Mouse (Mus musculus): ENCODE data around the gene Smap2. TPM values are rescaled to one million over a fixed set of nuclear protein-coding genes. Genes with fewer than 3 reads are reported as not detected.
A peak's percentile ranks its signal among the peaks of the same experiment; 100 is the strongest.
"Not testable (repeated sequence)": the region's sequence is repeated elsewhere in the genome, so short reads cannot be mapped to it uniquely, and the experiment has no call there.

The Smap2 gene
- total RNA-seq (2021): 10 to 100 TPM; 14.5 to 15.9 TPM
- long read RNA-seq, experiment 1, transcript Smap2-201 (10 exons, 2,905 nt): major isoform, 13 of 15 reads
- long read RNA-seq, experiment 1, partial matches to known transcripts: 1 of 15 reads
- long read RNA-seq, experiment 1, other reads (novel, unspliced or antisense): 1 of 15 reads
- long read RNA-seq, experiment 2, transcript Smap2-201 (10 exons, 2,905 nt): major isoform, 12 of 20 reads
- long read RNA-seq, experiment 2, partial matches to known transcripts: 4 of 20 reads
- long read RNA-seq, experiment 2, other reads (novel, unspliced or antisense): 4 of 20 reads

DNA sequence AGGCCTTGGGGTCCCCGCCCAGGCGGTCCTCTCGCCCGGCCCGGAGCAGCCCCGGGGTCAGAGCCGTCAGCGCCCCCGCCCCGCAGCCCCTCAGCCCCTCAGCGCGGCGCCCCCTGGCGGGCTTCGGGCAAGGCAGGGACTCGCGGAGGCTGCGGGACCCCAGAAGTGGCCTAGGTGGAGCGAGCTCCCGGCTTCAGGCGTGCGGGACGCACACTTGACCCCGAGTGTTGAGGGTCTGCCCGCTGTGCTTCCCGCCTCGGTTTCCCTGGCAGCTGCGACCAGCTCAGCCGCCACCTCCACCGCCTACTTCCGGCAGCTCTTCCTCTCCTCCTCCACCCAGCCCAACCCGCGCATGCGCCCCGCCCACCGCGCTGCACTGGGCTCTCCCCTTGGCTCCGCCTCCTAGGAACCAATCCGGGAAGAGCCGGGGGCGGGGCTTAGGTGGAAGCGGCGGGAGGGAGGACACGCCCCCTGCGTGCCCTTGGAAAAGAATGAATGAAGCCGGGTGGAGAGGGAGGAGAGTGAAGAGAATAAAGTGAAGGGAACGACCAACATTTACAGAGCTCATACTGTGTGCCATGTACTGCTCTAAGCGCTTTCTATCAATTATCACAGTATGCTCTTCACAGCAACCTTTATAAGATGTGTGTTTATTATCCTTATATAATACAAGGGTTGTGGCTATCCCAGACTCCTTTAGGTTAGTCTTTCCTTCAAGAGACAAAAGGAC is at the start of gene Smap2:
TSS of gene Smap2 (minus strand) at position 320 of the 730 bp plus-strand sequence.
- peak; percentile 98 for DNase-seq

DNA sequence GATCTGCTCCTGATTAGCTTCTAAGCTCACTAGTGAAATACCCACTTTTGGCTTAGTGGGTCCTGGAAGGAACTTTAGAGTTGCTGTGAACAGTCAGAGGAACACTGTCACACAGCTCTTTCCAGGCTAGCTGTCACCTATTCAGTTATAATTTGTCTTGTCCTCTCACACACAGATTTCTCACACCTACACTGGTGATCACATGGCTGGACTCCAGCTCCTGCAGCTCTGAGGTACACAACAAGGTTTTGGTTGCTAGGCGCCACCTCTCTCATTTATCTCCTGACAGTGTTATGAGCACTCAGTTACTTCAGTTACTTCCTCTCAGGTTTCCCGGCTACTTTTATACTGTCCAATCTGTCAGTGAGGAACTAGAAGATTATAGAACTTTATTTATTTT is 48.3 kb upstream of the Smap2 start:
- DNase-seq: no peak

DNA sequence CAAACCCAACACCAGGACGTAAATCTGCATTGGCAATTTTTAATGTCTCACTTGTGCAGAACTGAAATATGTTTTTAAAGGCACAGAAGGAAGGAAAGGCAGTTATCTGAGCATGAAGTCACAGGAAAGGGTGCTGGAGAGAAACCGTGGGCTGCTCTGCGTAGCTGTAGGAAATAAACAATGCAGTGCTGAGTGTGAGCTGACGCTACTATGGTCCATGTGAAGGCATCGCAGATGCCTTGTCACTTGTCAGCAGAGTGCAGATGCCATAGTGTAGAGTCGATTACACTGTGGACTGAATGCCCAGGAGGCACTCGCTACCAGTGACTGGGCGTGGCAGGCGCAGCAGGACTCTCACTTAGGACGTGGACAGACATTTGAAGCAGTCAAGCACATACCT is 42.2 kb upstream of the Smap2 start:
- not testable (repeated sequence) for DNase-seq

DNA sequence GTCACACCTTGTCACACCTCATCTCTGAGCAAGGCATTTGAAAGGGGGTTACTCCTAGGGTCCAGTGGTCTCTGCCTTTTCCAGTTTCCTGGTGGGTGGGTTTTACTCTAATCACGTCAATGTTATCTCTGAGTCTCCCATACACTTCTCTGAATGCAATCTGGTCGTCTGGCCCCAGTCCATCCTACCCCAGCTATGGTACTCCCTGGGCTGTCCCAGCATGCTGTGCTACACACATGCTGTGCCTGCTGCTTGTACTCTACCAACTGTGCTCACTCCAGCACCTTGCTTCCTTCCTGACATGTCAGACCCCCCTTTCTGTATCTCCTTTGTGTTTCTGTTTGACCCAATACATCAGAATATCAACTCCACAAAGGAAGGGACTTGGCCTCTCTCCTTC is 40.0 kb upstream of the Smap2 start:
- DNase-seq: no peak

DNA sequence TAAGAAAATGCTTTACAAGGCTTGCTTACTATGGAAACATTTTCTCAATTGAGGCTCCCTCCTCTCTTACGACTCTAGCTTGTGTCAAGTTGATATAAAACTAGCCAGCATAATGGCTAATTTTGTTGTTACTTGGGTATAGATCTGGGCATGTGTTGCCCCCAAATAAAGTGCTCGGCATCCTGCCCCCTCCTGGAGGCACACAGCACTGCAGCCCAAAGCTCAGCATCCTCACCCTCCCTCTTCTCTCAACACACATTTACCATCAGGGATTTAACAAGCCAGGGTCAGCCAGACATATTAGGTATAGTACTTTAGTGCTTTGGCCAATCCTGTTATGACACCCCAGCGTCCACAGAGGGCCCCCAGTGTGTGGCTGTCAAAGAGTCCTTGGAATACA is 39.3 kb upstream of the Smap2 start:
- DNase-seq: no peak

DNA sequence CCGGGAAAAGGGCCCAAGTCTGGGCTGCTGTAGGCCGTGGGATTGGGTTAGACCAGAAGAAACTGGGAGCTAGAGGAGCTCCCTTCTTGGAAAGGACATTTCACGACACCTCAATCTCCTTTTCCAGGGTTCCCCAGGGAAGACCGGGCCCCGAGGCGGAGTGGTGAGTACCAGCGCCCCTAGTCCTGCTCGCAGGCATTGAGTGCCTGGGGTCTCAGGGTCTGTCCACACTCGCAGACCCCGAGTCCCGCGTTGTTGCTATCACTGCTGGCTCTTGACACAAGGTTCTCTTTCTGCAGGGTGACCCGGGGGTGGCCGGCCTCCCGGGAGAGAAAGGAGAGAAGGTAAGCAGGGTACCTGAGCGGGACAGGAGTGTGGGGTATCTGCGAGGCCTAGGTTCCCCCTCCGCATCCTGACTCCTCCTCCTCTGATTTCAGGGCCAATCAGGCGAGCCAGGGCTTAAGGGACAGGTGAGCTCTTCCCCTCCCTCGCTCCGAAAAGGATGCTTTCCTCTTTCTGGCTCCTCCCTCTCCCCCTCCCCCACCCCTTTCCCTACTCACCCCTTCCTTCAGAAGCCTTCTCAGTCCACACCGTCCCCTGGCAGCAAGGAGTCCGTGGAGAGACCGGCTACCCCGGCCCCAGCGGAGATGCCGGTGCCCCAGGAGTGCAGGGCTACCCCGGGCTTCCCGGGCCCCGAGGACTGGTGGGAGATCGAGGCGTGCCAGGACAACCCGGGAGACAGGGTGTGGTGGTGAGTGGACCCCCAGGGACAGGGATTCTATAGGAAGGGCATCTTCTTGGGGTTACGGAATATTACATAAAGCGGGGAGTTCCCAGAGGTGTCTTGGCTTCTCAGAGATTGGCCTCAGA is 35.6 kb upstream of the Smap2 start:
- DNase-seq: no peak

DNA sequence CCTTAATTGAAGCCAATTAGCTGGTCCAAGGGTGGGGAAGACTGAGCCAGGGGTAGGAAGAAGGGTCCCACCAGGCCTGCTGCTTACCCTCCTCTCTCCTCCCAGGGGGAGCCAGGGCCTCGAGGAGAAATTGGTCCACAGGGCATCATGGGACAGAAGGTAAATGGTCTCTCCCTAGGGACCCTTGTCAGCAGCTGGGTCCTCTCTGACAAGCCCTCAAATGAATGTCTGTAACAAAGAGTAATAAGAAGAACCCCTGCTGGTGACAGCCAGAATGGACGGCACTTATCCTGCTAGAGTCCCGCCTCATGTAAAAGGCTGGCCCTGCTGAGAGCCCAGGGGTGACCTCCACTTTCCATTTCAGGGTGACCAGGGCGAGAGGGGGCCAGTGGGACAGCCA is 34.8 kb upstream of the Smap2 start:
- DNase-seq: no peak

DNA sequence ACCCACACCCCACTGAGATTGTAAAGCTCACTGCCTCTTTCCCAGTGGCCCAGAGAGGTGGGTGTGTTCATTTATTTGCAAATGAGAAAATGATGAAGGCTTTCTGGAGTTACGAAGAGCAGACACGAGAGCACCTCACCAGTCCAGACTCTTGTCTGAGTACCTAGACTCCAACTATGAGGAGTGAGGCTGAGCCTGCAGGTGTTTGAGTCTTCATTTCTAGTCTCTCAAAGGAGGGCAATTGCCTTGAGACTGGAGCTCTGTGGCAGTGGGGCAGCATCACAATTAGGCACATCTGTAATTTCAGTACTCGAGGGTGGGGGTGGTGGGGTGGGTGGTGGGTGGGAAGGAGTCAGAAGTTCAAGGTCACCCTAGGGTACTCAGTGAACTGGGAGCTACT is 25.9 kb upstream of the Smap2 start:
- no peak for DNase-seq

DNA sequence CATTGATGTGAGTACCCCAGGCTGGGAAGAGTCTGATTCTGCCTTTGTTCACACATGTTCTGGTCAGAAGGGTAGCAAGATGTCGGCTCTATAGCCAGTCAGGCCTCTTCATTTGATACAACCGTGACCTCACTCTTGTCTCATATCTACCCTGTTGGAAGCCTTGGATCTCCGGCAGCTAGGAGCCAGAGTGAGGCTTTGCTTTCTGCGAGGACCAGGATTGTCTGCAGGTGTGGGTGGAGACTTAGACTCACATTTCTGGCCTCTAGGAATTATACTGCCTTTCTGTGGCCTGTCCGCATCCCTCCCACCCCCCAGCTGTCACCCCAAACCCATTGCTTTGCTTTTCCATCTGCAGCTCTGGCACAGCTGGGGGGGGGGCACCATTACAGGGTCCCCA is 25.4 kb upstream of the Smap2 start:
- DNase-seq: no peak

DNA sequence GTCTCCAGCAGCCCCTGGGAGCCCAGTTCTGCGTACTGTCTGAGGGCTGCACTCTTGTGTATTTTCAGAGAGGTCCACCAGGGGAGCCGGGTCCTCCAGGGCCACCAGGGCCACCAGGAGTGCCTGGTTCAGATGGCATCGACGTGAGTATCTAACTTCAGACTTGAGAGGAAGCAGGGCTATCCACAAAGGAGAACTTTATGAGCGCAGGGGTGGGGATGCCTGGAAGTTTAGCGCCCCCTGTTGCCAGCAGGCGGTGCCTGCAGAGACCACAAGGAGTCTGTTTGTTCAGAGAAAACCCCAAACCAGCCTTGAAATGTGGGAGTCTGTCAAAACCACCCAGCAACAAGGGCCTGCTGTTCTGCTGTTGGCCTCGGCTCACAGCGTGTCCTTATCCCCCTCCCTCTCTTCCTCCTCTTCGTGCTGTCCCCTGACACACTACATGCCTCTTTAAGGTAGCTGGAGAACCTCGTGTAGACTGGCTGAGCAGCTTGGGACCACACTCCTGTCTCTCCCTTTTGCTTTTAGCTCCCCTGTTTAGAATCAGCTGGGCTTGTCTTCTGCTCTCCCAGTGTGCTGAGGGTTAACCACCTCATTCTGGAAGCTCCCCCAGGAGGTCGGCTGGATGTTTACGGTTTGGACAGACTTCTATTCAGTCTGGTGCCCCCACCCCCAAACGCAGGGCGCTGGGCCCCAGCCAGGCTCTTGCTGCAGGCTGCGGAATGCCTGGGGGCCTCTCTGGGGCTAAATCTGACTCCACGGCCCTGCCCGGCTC is 24.0 kb upstream of the Smap2 start:
- DNase-seq: no peak

DNA sequence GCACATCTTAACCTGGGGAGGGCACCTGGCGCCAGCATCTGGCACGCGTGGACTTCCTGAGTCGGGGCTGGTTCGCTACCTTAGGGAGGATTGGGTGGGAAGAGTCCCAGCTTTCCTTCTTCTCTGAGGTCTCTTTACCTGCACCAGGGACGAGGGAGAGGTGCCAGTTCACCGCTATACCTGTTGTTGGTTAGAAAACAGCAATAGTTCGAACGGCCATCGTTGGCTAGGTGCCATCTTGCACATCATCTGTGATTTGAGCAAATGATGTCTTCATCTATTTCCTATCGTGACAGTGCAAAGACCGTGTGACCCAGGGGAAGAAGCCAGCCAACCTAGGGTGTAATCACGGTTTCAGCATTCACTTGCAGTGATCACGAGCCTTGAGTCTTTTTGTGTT is 23.3 kb upstream of the Smap2 start:
- no peak for DNase-seq

DNA sequence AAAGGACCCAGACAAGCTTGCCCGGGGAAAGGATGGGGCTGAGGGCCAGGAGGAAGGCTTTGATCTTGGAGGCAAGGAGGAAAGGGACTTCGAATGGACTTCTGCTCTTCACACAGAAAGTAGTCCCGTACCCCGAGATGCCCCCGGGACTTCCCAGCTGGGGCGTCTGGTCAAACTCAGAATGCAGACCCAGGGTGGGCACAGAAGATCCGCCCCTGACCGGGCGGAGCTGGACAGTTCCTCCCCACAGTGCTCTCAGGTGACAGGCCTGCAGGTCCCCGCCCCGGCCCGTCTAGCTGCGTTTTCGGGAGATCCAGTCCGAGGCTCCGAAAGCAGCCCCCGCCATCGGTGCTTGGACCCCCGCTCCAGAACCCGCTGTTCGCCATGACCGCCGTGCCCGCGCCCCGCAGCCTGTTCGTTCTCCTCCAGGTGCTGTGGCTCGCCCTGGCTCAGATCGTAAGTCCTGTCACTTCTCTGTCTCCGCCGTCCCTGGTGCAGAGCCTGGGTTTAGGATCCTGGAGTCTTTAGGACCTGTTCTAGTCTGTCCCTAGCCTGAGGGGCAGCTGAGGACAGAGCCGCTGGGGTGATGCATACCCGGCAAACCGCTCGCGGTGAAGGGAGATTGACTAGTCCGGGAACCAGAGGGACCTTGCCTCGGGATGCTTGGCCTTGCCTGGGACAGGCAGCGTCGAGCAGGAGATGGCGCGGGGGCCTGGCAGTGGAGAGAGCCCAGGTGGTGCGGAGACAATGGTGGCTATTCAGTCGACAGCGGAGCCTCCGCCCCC is 22.5 kb upstream of the Smap2 start, which contains the start of gene Col9a2:
TSS of gene Col9a2 (plus strand) at position 55 of the 785 bp plus-strand sequence.
- DNase-seq: no peak

DNA sequence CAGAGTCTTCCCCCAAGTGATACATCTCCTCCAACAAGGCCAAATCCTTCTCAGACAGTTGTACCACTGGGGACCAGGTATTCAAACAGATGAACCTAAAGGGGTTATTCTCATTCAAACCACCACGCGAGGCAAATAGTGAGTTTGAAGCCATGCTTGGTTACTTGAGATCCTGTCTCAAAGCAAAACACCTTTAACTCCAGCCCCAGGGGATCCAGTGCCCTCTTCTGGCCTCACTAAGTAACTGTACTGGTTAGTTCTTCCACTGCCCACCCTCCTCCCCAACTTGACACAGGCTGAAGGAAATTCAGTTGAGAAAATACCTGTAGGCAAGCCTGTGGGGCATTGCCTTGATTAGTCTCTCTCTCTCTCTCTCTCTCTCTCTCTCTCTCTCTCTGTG is 16.0 kb upstream of the Smap2 start:
- DNase-seq: no peak

DNA sequence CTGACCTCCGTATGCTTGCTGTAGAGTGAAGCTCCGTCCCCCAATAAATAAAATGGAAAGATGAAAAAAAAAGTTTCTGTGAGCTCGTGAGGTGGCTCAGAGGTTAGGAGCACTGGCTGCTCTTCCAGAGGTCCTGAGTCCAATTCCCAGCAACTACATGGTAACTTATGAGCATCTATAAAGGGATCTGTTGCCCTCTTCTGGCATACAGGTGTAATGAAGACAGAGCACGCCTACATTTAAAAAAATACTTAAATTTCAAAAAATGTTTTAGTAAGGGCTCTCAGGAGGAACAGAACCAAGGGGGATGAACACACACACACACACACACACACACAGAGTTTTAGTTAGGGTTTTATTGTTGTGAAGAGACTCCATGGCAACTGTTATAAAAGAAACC is 14.4 kb upstream of the Smap2 start:
- no peak for DNase-seq

DNA sequence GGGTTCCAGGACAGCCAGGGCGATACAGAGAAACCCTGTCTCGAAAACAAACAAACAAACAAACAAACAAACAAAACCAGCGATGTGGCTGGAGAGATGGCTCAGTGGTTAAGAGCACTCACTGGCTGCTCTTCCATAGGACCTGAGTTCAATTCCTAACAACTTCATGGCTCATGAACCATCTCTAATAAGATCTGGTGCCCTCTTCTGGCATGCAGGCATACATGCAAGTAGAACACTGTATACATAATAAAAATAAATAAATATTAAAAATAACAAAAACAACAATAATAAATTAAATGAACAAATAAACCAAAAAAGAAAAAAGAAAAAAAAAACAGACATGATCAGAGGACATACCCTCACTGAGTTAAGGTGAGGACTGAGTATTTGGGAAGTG is 12.6 kb upstream of the Smap2 start:
- DNase-seq: no peak

DNA sequence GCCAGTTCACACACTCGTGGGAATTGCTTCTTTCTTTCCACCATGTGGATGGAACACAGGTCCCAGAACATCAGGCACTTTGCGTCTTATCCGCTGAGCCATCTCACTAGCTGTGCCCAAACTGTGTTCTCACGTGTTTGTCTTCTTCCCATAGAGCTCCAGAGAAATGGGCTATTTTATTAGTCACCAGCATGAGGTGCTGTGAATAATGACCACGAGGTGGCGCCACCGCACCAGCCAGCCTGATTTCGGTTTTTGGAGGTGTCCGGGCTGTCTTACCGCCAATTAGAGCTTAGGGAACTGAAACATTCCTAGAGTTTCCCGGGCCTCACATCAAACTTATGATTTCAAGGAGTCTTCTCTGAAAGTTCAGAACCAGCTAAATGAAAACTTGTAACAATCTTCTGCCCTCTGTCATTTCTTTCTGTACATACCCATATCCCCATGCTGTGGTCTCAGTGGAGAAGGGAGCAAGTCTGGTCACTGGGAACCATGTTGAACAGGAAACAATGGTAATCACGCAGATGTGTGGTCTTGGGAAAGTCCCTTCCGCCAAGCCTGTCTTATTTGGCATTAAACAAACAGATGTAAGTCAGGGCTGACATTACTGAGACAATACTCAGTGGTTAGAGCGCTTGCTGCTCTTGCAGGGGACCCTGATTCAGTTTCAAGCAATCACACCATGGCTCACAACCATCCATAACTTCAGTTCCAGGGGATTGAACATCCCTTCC is 11.8 kb upstream of the Smap2 start:
- DNase-seq: peak; percentile 16

DNA sequence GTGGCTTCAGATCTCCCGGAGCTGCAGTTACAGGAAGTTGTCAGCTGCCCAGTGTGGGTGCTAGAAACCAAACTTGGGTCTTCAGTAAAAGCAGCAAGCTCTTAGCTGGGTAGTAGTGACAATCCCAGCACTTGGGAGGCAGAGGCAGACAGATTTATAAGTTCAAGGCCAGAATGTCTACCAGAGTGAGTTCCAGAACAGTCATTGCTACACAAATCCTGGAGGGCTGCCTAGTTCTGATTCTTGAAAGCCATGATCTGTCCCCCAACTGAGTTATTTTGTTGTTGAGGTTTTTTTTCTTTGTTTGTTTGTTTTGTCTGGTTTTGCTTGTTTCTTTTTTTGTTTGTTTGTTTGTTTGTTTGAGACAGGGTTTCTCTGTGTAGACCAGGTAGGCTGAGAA is 11.1 kb upstream of the Smap2 start:
- DNase-seq: no peak

DNA sequence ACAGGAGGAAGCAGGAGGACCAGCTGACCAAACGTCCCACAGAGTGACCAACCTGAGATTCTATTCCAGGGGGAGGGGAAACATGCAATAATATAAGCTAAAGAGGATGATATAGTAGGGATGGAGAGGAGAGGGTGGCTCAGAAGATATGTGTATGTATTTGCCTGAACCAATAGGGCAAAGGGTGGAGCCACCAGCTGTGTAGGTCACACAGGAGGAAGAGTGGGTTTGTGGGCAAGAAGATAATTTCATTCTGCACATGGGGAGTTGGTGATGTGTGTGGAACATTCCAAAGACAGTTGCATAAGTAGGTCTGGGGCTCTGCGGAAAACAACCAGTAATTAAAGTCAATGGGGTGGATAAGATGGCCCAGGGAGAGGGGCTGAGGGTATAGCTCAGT is 8.6 kb upstream of the Smap2 start:
- DNase-seq: no peak

DNA sequence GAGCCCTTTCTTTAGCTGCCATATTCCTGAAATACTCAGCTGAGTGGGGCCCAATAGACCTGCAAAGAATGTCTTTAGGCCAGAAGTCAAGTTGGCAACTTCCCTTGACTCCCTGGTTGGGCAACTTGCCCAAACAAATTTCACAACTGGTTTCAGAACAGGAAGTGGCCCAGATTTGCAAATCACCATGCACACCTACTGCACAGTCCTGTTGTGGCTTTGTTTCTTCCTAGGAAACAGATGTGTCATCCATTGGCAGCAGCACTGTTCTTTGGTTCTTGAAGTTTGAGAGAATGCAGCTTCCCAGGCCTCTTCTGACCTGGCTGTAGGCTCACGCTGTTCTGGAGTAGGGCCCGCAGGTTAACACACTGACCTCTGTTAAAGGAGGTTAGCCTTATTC is 6.9 kb upstream of the Smap2 start:
- DNase-seq: no peak

DNA sequence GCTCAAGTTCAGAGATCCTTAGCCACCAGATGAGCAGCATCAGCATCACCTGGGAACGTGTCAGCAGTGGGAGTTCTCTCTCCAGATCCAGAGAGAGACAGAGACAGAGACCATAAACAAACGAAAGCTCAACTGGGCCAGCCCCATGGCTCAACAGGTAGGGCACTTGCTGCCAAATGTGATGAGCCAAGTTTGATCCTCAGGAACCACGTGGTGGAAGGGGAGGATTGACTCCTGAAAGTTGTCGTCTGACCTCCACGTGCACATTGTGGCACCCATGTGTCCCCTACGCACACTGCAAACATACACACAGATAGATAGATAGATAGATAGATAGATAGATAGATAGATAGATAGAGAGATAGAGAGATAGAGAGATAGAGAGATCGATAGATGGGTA is 6.4 kb upstream of the Smap2 start:
- no peak for DNase-seq

DNA sequence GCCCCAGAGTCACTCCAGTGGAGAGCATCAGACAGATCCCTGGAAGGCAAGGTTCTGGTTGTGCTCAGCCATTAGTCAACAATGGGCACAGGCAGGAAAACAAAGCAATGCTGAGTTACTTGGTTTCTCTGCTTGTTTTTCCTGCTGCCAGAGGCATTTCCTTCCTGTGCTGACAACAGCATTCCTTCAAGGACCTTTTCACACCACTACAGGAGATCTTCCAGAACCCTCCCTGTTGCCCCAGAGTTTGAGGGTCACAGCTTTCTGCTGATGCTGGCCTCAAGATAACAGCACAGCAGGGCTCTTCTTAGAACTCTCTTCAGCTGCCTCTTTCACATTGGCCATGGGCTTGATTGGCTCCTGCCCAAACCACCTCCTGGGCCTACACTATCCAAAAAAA is 4.9 kb upstream of the Smap2 start:
- no peak for DNase-seq
